Mouse (Mus musculus) lung, embryonic 14.5 days (tissue): Measurements from ENCODE around the gene Galnt10. TPM values are rescaled to one million over a fixed set of nuclear protein-coding genes. Genes with fewer than 3 reads are reported as not detected.

Experiments
- ATAC-seq: fragments of 200-750 bp; cut with Nextera tagmentation; 2 replicates; pipeline ENCODE4 v1.8.0; 2017; ENCODE audit warnings: mild to moderate bottlenecking, moderate TSS enrichment, moderate library complexity; ENCODE audit not compliant: insufficient read depth
- DNase-seq: peaks from one replicate; pipeline ENCODE4 v3.0.0-alpha.2; 2015
- H3K27ac ChIP-seq: fragments of 300-500 bp; sonication (generic); 2 replicates; pipeline ENCODE4 v1.5.1; 2014; ENCODE audit warnings: low read depth, mild to moderate bottlenecking, moderate library complexity
- H3K27me3 ChIP-seq: fragments of 300-500 bp; sonication (generic); 2 replicates; pipeline ENCODE4 v1.6.1; 2014; ENCODE audit warnings: low read length, control low read depth; ENCODE audit not compliant: insufficient read depth
- H3K36me3 ChIP-seq: fragments of 300-500 bp; sonication (generic); 2 replicates; pipeline ENCODE4 v1.6.1; 2014; ENCODE audit warnings: control low read depth; ENCODE audit not compliant: insufficient read depth
- H3K4me1 ChIP-seq: fragments of 300-500 bp; sonication (generic); 2 replicates; pipeline ENCODE4 v1.6.1; 2014; ENCODE audit warnings: antibody characterized with exemption, control low read depth; ENCODE audit not compliant: insufficient read depth
- H3K4me2 ChIP-seq: fragments of 300-500 bp; sonication (generic); 2 replicates; pipeline ENCODE4 v1.6.1; 2014; ENCODE audit warnings: mild to moderate bottlenecking
- H3K4me3 ChIP-seq: fragments of 300-500 bp; sonication (generic); 2 replicates; pipeline ENCODE4 v1.5.1; 2014; ENCODE audit warnings: low read depth, low read length
- H3K9ac ChIP-seq: fragments of 300-500 bp; sonication (generic); 2 replicates; pipeline ENCODE4 v1.6.1; 2014
- H3K9me3 ChIP-seq: fragments of 300-500 bp; sonication (generic); 2 replicates; pipeline ENCODE4 v1.6.1; 2016; ENCODE audit warnings: low read depth, low read length, control low read depth
- CTCF ChIP-seq: IDR thresholded peaks from 2 replicates; pipeline ENCODE4 v1.5.1; 2016; ENCODE audit warnings: antibody characterized with exemption, low read depth
- WGBS: fragments of 180-500 bp; shearing (Covaris S2); extraction: QIAGEN DNeasy Blood & Tissue Kit; methylation state at CpG from one replicate; pipeline ENCODE4 v1.1.7; 2014; 5-methylcytosine and 5-hydroxymethylcytosine counted together
- polyA plus RNA-seq: library from polyadenylated mRNA; unstranded; fragments of >200 nt; fragmentation: Nextera tagmentation; extraction: Ambion mirVana; gene quantifications from 2 replicates; pipeline ENCODE4 v1.2.1, GENCODE M21; 2014

Gene Galnt10
- polyA plus RNA-seq, 1 experiment from 2014 or later: 11.9 TPM

GRCm38 (mm10) chr11:57605086-57605485 is 40.2 kb upstream of the Galnt10 start:
- Histone ChIP-seq H3K4me3 (no peak overlapping the region), H3K9ac (no peak overlapping the region), H3K9me3 (no peaks in the 10 kb centered on the region), H3K36me3 (no peaks in the 10 kb centered on the region), H3K27me3 (no peaks in the 10 kb centered on the region), H3K4me2 (no peak overlapping the region), H3K4me1 (no peaks in the 10 kb centered on the region; the same call in 1 of the 2 replicates), H3K27ac (no peak overlapping the region)
- no peak for DNase-seq
- TF ChIP-seq CTCF: no peak
- no peak for ATAC-seq
- WGBS: 53% methylated on average over 5 of the region's 5 CpGs

GRCm38 (mm10) chr11:57605660-57606059 is 39.6 kb upstream of the Galnt10 start:
- no peaks in the 10 kb centered on the region for H3K27me3 ChIP-seq
- H3K4me2 ChIP-seq: no peak overlapping the region
- H3K9me3 ChIP-seq: no peaks in the 10 kb centered on the region
- no peak overlapping the region for H3K9ac ChIP-seq
- ATAC-seq (no peak), DNase-seq (no peak)
- H3K36me3 ChIP-seq: no peaks in the 10 kb centered on the region
- H3K4me3 ChIP-seq: no peak overlapping the region
- H3K4me1 ChIP-seq: no peaks in the 10 kb centered on the region; the same call in 1 of the 2 replicates
- WGBS: 67% methylated on average over 3 of the region's 3 CpGs
- H3K27ac ChIP-seq: no peak overlapping the region
- TF ChIP-seq CTCF: no peak

- Histone ChIP-seq H3K4me3 (no peak overlapping the region), H3K4me1 (no peaks in the 10 kb centered on the region), H3K27ac (no peak overlapping the region), H3K27me3 (peaks cover 3% of the 10 kb centered on the region; the same call in 1 of the 2 replicates), H3K9me3 (no peaks in the 10 kb centered on the region), H3K36me3 (no peaks in the 10 kb centered on the region), H3K4me2 (no peak overlapping the region), H3K9ac (no peak overlapping the region)
- 70% methylated on average over 9 of the region's 9 CpGs for WGBS
- DNase-seq (no peak), ATAC-seq (no peak)
- no peak for TF ChIP-seq CTCF
Observed at GRCm38 (mm10) chr11:57614502-57614901, 30.7 kb upstream of the Galnt10 start.

GRCm38 (mm10) chr11:57615286-57615685 is 30.0 kb upstream of the Galnt10 start:
- H3K27me3 ChIP-seq: peaks cover 3% of the 10 kb centered on the region; the same call in 1 of the 2 replicates
- no peaks in the 10 kb centered on the region for H3K36me3 ChIP-seq
- no peak overlapping the region for H3K27ac ChIP-seq
- no peak for TF ChIP-seq CTCF
- peak overlapping the region; percentile 7; the same call in 1 of the 2 replicates for H3K4me2 ChIP-seq
- no peaks in the 10 kb centered on the region for H3K9me3 ChIP-seq
- WGBS: 54% methylated on average over 9 of the region's 9 CpGs
- H3K4me1 ChIP-seq: no peaks in the 10 kb centered on the region
- DNase-seq (peak; percentile 32), ATAC-seq (no peak)
- H3K9ac ChIP-seq: no peak overlapping the region
- no peak overlapping the region for H3K4me3 ChIP-seq

- ATAC-seq: no peak
- no peak overlapping the region for H3K27ac ChIP-seq
Observed at GRCm38 (mm10) chr11:57615871-57616270, 29.4 kb upstream of the Galnt10 start.

GRCm38 (mm10) chr11:57617526-57618264 is 27.5 kb upstream of the Galnt10 start:
- Histone ChIP-seq H3K9ac (no peak overlapping the region), H3K27ac (no peak overlapping the region), H3K4me1 (no peaks in the 10 kb centered on the region), H3K9me3 (no peaks in the 10 kb centered on the region), H3K4me2 (no peak overlapping the region), H3K4me3 (no peak overlapping the region), H3K27me3 (peaks cover 3% of the 10 kb centered on the region; the same call in 1 of the 2 replicates), H3K36me3 (no peaks in the 10 kb centered on the region)
- ATAC-seq: no peak
- DNase-seq: peak; percentile 77
- 32% methylated on average over 15 of the region's 15 CpGs for WGBS
- TF ChIP-seq CTCF: peak; percentile 65

More at GRCm38 (mm10) chr11:57615871-57616270, 29.4 kb upstream of the Galnt10 start:
- DNase-seq: peak; percentile 60
- Histone ChIP-seq H3K4me1 (no peaks in the 10 kb centered on the region), H3K4me3 (no peak overlapping the region), H3K27me3 (peaks cover 3% of the 10 kb centered on the region; the same call in 1 of the 2 replicates), H3K36me3 (no peaks in the 10 kb centered on the region), H3K4me2 (peak overlapping the region; percentile 7; the same call in 1 of the 2 replicates), H3K9me3 (no peaks in the 10 kb centered on the region), H3K9ac (no peak overlapping the region)
- TF ChIP-seq CTCF: no peak
- WGBS: 21% methylated on average over 13 of the region's 13 CpGs

- no peak for TF ChIP-seq CTCF
Observed at GRCm38 (mm10) chr11:57621472-57621871, 23.8 kb upstream of the Galnt10 start.

More at GRCm38 (mm10) chr11:57621472-57621871, 23.8 kb upstream of the Galnt10 start:
- WGBS: 76% methylated on average over 3 of the region's 3 CpGs
- H3K27me3 ChIP-seq: no peaks in the 10 kb centered on the region
- DNase-seq (no peak), ATAC-seq (no peak)
- no peak overlapping the region for H3K27ac ChIP-seq
- no peak overlapping the region for H3K4me3 ChIP-seq
- no peak overlapping the region for H3K9ac ChIP-seq
- H3K4me1 ChIP-seq: no peaks in the 10 kb centered on the region
- no peaks in the 10 kb centered on the region for H3K36me3 ChIP-seq
- H3K9me3 ChIP-seq: no peaks in the 10 kb centered on the region
- H3K4me2 ChIP-seq: no peak overlapping the region
